Mouse (Mus musculus): ENCODE measurements around the gene Psmd9.

GRCm38 (mm10) chr5:123157972-123158371 is 11.2 kb upstream of the Psmd9 start:
- TF ChIP-seq USF1 (IDR thresholded peaks at IDR 0.05; ENCODE audit: low read depth) (no peak), E2F4 (IDR thresholded peaks at IDR 0.05; ENCODE audit: insufficient read depth) (no peak), POLR2A (IDR thresholded peaks at IDR 0.05; ENCODE audit: insufficient read length, low read depth) (no peak)
